Mouse (Mus musculus): Measurements from ENCODE around the gene Nav2. TPM values are rescaled to one million over a fixed set of nuclear protein-coding genes. Genes with fewer than 3 reads are reported as not detected.

The Nav2 gene
- polyA plus RNA-seq, 1 experiment from 2014 or later = 10.1 TPM

GRCm38 (mm10) chr7:49055273-49055672, 146.8 kb downstream of the Nav2 start:
- DNase-seq (ENCODE audit: low spot score) (no peak), ATAC-seq (replicated peaks; ENCODE audit: low FRiP score, low read depth) (no peak)
- no peak overlapping the region for H3K4me2 ChIP-seq (ENCODE audit: low read length)
- H3K4me1 ChIP-seq (replicated peaks; ENCODE audit: insufficient read depth, low read length) = no peaks in the 10 kb centered on the region
- no peaks in the 10 kb centered on the region for H3K36me3 ChIP-seq (ENCODE audit: insufficient read depth, low read length)
- WGBS = 86% methylated on average over 10 of the region's 10 CpGs
- H3K27me3 ChIP-seq (ENCODE audit: insufficient read depth, low read length) = no peaks in the 10 kb centered on the region
- no peak overlapping the region for H3K4me3 ChIP-seq (replicated peaks; ENCODE audit: low read depth, low read length)
- TF ChIP-seq CTCF (IDR thresholded peaks at IDR 0.05; ENCODE audit: low read depth) = no peak
- H3K27ac ChIP-seq = no peak overlapping the region
- H3K9ac ChIP-seq (ENCODE audit: low read depth, low read length) = no peak overlapping the region
- no peaks in the 10 kb centered on the region for H3K9me3 ChIP-seq (replicated peaks; ENCODE audit: low read length)

- ATAC-seq (replicated peaks; ENCODE audit: low FRiP score, low read depth) = no peak
- H3K9ac ChIP-seq (ENCODE audit: low read depth, low read length) = no peak overlapping the region
- no peaks in the 10 kb centered on the region for H3K9me3 ChIP-seq (replicated peaks; ENCODE audit: low read length)
- no peaks in the 10 kb centered on the region for H3K4me1 ChIP-seq (replicated peaks; ENCODE audit: insufficient read depth, low read length)
- H3K36me3 ChIP-seq (ENCODE audit: insufficient read depth, low read length) = no peaks in the 10 kb centered on the region
- H3K4me3 ChIP-seq (replicated peaks; ENCODE audit: low read depth, low read length) = no peak overlapping the region
- no peak overlapping the region for H3K4me2 ChIP-seq (ENCODE audit: low read length)
- no peak overlapping the region for H3K27ac ChIP-seq
- no peak for DNase-seq (ENCODE audit: low spot score)
- 78% methylated on average over 8 of the region's 8 CpGs for WGBS
- TF ChIP-seq CTCF (IDR thresholded peaks at IDR 0.05; ENCODE audit: low read depth) = no peak
- no peaks in the 10 kb centered on the region for H3K27me3 ChIP-seq (ENCODE audit: insufficient read depth, low read length)
Measured at GRCm38 (mm10) chr7:49058304-49059012, 149.9 kb downstream of the Nav2 start.

GRCm38 (mm10) chr7:49064792-49065521, 156.4 kb downstream of the Nav2 start:
- Histone ChIP-seq H3K27ac (no peak overlapping the region), H3K9ac (ENCODE audit: low read depth, low read length) (no peak overlapping the region), H3K9me3 (replicated peaks; ENCODE audit: low read length) (no peaks in the 10 kb centered on the region), H3K27me3 (ENCODE audit: insufficient read depth, low read length) (no peaks in the 10 kb centered on the region), H3K4me2 (ENCODE audit: low read length) (no peak overlapping the region), H3K4me1 (replicated peaks; ENCODE audit: insufficient read depth, low read length) (no peaks in the 10 kb centered on the region), H3K36me3 (ENCODE audit: insufficient read depth, low read length) (no peaks in the 10 kb centered on the region), H3K4me3 (replicated peaks; ENCODE audit: low read depth, low read length) (no peak overlapping the region)
- 75% methylated on average over 4 of the region's 4 CpGs for WGBS
- no peak for TF ChIP-seq CTCF (IDR thresholded peaks at IDR 0.05; ENCODE audit: low read depth)
- no peak for DNase-seq (ENCODE audit: low spot score)
- no peak for ATAC-seq (replicated peaks; ENCODE audit: low FRiP score, low read depth)

- Histone ChIP-seq H3K4me3 (replicated peaks; ENCODE audit: low read depth, low read length) (no peak overlapping the region), H3K9me3 (replicated peaks; ENCODE audit: low read length) (no peaks in the 10 kb centered on the region), H3K4me1 (replicated peaks; ENCODE audit: insufficient read depth, low read length) (no peaks in the 10 kb centered on the region), H3K9ac (ENCODE audit: low read depth, low read length) (no peak overlapping the region), H3K27ac (no peak overlapping the region), H3K36me3 (ENCODE audit: insufficient read depth, low read length) (no peaks in the 10 kb centered on the region), H3K27me3 (ENCODE audit: insufficient read depth, low read length) (no peaks in the 10 kb centered on the region), H3K4me2 (ENCODE audit: low read length) (no peak overlapping the region)
- 49% methylated on average over 9 of the region's 9 CpGs for WGBS
- peak; percentile 67 for TF ChIP-seq CTCF (IDR thresholded peaks at IDR 0.05; ENCODE audit: low read depth)
- DNase-seq (ENCODE audit: low spot score) (no peak), ATAC-seq (replicated peaks; ENCODE audit: low FRiP score, low read depth) (no peak)
Measured at GRCm38 (mm10) chr7:49065621-49066475, 157.3 kb downstream of the Nav2 start.

- H3K36me3 ChIP-seq (ENCODE audit: insufficient read depth, low read length) = no peaks in the 10 kb centered on the region
- no peaks in the 10 kb centered on the region for H3K9me3 ChIP-seq (replicated peaks; ENCODE audit: low read length)
- no peak overlapping the region for H3K9ac ChIP-seq (ENCODE audit: low read depth, low read length)
- ATAC-seq (replicated peaks; ENCODE audit: low FRiP score, low read depth) = no peak
- DNase-seq (ENCODE audit: low spot score) = no peak
- no peak overlapping the region for H3K4me2 ChIP-seq (ENCODE audit: low read length)
- no peak overlapping the region for H3K27ac ChIP-seq
- H3K27me3 ChIP-seq (ENCODE audit: insufficient read depth, low read length) = no peaks in the 10 kb centered on the region
- H3K4me1 ChIP-seq (replicated peaks; ENCODE audit: insufficient read depth, low read length) = no peaks in the 10 kb centered on the region
- no peak for TF ChIP-seq CTCF (IDR thresholded peaks at IDR 0.05; ENCODE audit: low read depth)
- H3K4me3 ChIP-seq (replicated peaks; ENCODE audit: low read depth, low read length) = no peak overlapping the region
- 82% methylated on average over 1 of the region's 1 CpGs for WGBS
Measured at GRCm38 (mm10) chr7:49066828-49067227, 158.3 kb downstream of the Nav2 start.

GRCm38 (mm10) chr7:49069396-49069961, 161.0 kb downstream of the Nav2 start:
- no peak for TF ChIP-seq CTCF (IDR thresholded peaks at IDR 0.05; ENCODE audit: low read depth)
- Histone ChIP-seq H3K4me3 (replicated peaks; ENCODE audit: low read depth, low read length) (no peak overlapping the region), H3K4me2 (ENCODE audit: low read length) (no peak overlapping the region), H3K9ac (ENCODE audit: low read depth, low read length) (no peak overlapping the region), H3K27ac (no peak overlapping the region), H3K27me3 (ENCODE audit: insufficient read depth, low read length) (no peaks in the 10 kb centered on the region), H3K36me3 (ENCODE audit: insufficient read depth, low read length) (no peaks in the 10 kb centered on the region), H3K9me3 (replicated peaks; ENCODE audit: low read length) (no peaks in the 10 kb centered on the region), H3K4me1 (replicated peaks; ENCODE audit: insufficient read depth, low read length) (no peaks in the 10 kb centered on the region)
- WGBS = 38% methylated on average over 12 of the region's 12 CpGs
- no peak for ATAC-seq (replicated peaks; ENCODE audit: low FRiP score, low read depth)
- no peak for DNase-seq (ENCODE audit: low spot score)
